Mouse (Mus musculus) ES-Bruce4 (cell line): ENCODE measurements around the gene Adig. TPM values are rescaled to one million over a fixed set of nuclear protein-coding genes. Genes with fewer than 3 reads are reported as not detected.

ENCODE experiments used
- H3K27ac ChIP-seq: 2 replicates; pipeline ENCODE4 v1.5.1; 2012; ENCODE audit warnings: low read length, inconsistent platforms; ENCODE audit not compliant: insufficient read depth
- H3K27me3 ChIP-seq: 2 replicates; pipeline ENCODE4 v1.6.1; 2012; ENCODE audit warnings: mild to moderate bottlenecking, low read length, inconsistent platforms; ENCODE audit not compliant: control insufficient read depth, poor library complexity, insufficient read depth, severe bottlenecking
- H3K36me3 ChIP-seq: 2 replicates; pipeline ENCODE4 v1.6.1; 2012; ENCODE audit warnings: inconsistent platforms, mild to moderate bottlenecking, low read length, moderate library complexity; ENCODE audit not compliant: control insufficient read depth, poor library complexity, insufficient read depth, severe bottlenecking
- H3K4me1 ChIP-seq: one replicate; pipeline ENCODE4 v1.8.1; 2011; ENCODE audit warnings: low read length; ENCODE audit not compliant: control insufficient read depth, insufficient read depth
- H3K4me3 ChIP-seq: 2 replicates; pipeline ENCODE4 v1.5.1; 2011; ENCODE audit warnings: low read depth, mild to moderate bottlenecking, low read length
- H3K9ac ChIP-seq: 2 replicates; pipeline ENCODE4 v1.6.1; 2012; ENCODE audit warnings: low read depth, mild to moderate bottlenecking, inconsistent platforms; ENCODE audit not compliant: poor library complexity, severe bottlenecking
- H3K9me3 ChIP-seq: replicated peaks from 2 replicates; pipeline ENCODE4 v1.6.1; 2012; ENCODE audit warnings: mild to moderate bottlenecking, low read length, inconsistent platforms; ENCODE audit not compliant: control insufficient read depth, poor library complexity, insufficient read depth, severe bottlenecking
- CTCF ChIP-seq: IDR thresholded peaks from one replicate; pipeline ENCODE4 v1.8.1; 2011; ENCODE audit warnings: low read depth, low read length
- EP300 ChIP-seq: IDR thresholded peaks from 2 replicates; pipeline ENCODE4 v1.6.1; 2011; ENCODE audit warnings: low read depth, low read length; ENCODE audit not compliant: insufficient read depth
- POLR2A ChIP-seq: IDR thresholded peaks from one replicate; pipeline ENCODE4 v1.8.1; 2011; ENCODE audit warnings: low read length; ENCODE audit not compliant: insufficient read depth
- polyA plus RNA-seq: library from polyadenylated mRNA; stranded (reverse); fragments of >200 nt; gene quantifications from 2 replicates; pipeline ENCODE4 v1.2.4, GENCODE M21; 2011; ENCODE audit warnings: low read depth; ENCODE audit not compliant: missing spikeins, insufficient read depth, insufficient read length

Adig gene
- polyA plus RNA-seq, 1 experiment = not detected

DNA sequence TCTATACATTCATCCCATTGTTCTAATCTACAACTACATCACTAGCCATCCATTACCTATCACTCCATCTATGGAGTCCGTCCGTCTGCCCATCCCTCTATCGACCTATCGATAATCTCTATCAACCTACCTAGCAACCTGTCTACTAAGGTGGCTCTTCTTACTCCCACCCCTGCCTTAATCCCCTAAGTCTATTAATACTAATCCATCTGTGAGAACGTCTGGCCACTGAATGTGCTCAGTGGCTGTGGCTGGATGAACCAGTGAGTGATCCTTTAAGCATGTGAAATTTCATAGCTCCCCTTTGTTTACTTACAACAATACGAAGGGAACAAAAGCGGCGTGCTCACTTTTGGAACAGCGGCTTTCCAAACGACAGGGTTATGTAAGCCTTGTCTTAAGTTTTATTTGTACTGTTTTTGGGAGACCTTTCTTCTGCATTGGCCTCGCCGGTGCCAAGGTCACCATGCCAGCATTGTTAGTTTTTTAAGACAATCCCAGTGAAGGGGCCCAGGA is 11.5 kb downstream of the Adig start:
- no peak overlapping the region for H3K4me3 ChIP-seq
- H3K27me3 ChIP-seq = no peaks in the 10 kb centered on the region
- no peaks in the 10 kb centered on the region for H3K4me1 ChIP-seq
- no peaks in the 10 kb centered on the region for H3K9me3 ChIP-seq
- H3K9ac ChIP-seq = no peak overlapping the region
- no peak for TF ChIP-seq CTCF
- TF ChIP-seq EP300 = no peak
- no peak for TF ChIP-seq POLR2A
- no peak overlapping the region for H3K27ac ChIP-seq
- no peaks in the 10 kb centered on the region for H3K36me3 ChIP-seq

DNA sequence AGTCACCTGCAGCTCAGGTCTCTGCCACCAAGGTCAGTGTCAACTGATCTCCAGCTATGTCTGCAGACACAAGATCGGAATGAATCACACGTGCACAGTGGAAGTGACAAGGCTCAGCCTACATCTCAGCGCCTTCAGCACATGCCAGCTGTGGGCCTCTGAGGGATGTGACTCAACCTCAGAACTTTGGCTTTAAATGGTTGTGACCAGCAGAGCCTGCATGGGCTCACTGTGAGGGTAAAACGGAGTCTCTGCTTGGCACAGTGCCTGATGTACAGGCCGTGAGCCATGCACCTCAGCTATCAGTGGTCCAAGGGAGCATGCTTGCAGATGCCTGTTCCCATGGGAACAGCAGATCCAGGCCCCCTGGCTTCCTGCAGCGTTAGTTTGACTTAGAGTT is 16.2 kb downstream of the Adig start:
- Histone ChIP-seq H3K4me3 (no peak overlapping the region), H3K9me3 (no peaks in the 10 kb centered on the region), H3K27me3 (no peaks in the 10 kb centered on the region), H3K4me1 (no peaks in the 10 kb centered on the region), H3K27ac (no peak overlapping the region), H3K9ac (no peak overlapping the region), H3K36me3 (no peaks in the 10 kb centered on the region)
- TF ChIP-seq EP300 (no peak), CTCF (no peak), POLR2A (no peak)

DNA sequence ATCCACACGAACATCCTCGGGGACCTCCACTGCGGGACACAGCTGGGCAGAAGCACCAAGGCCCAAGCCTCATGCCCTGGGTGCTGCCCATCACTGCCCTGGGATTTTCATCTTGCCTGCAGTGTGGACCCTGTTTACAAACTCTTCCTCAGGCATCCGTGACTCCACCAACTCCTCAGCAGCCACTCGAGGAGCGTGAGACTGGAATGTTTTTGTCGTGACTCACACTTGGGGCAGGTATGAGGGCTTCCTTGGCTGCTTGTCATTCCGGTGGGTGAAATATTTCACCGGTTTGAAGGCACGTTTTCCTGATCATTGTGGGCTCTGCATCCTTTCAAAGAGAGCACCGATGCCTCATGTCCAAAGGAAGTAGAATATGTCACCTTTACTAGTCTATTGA is 16.7 kb downstream of the Adig start:
- Histone ChIP-seq H3K9me3 (no peaks in the 10 kb centered on the region), H3K9ac (no peak overlapping the region), H3K4me1 (no peaks in the 10 kb centered on the region), H3K27ac (no peak overlapping the region), H3K27me3 (no peaks in the 10 kb centered on the region), H3K36me3 (no peaks in the 10 kb centered on the region), H3K4me3 (no peak overlapping the region)
- TF ChIP-seq POLR2A = no peak
- no peak for TF ChIP-seq EP300
- TF ChIP-seq CTCF = no peak

DNA sequence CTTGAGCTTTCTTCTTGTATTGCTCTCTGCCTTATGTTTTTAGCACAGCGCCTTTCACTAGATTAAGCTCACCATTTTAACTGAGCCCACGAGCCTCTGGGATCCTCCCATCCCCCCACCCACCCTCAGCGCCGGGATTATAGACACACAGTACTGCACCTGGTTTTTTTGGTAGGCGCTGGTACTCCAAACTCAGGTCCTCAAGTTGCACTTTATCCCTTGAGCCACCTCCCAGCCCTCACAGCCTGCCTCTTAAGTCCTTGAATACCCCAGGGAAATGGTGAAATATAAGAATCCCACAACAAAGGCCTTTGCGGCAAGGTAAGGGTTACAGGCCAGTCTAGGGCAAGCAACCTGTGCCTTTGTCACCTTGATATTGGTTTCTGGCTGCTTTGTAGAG is 17.4 kb downstream of the Adig start:
- Histone ChIP-seq H3K9me3 (no peaks in the 10 kb centered on the region), H3K27ac (no peak overlapping the region), H3K9ac (no peak overlapping the region), H3K36me3 (no peaks in the 10 kb centered on the region), H3K4me1 (no peaks in the 10 kb centered on the region), H3K4me3 (no peak overlapping the region), H3K27me3 (no peaks in the 10 kb centered on the region)
- TF ChIP-seq EP300 (no peak), CTCF (no peak), POLR2A (no peak)

DNA sequence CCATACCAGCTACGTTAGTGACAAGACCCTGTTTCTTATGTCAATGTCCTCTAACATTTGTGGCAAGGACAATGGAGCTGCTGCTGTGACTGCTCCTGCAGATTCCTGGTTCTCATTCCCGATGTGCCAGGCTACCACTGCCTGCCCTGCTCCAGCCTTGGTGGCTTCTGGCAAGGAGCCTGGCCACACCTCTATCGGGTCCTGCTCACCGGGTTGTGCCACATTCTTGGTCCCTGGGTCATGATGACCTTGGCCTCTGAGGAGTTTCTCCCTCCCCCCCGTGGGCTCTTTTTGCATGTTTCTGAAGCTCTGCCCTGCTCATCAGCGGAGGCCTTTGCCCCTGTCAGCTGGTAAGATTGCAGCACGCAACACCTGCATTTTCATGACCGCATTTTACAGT is 20.6 kb downstream of the Adig start:
- no peak for TF ChIP-seq POLR2A
- no peak for TF ChIP-seq EP300
- no peak for TF ChIP-seq CTCF
- no peaks in the 10 kb centered on the region for H3K4me1 ChIP-seq
- H3K9ac ChIP-seq = no peak overlapping the region
- no peaks in the 10 kb centered on the region for H3K27me3 ChIP-seq
- H3K9me3 ChIP-seq = no peaks in the 10 kb centered on the region
- H3K36me3 ChIP-seq = no peaks in the 10 kb centered on the region
- no peak overlapping the region for H3K4me3 ChIP-seq
- no peak overlapping the region for H3K27ac ChIP-seq

DNA sequence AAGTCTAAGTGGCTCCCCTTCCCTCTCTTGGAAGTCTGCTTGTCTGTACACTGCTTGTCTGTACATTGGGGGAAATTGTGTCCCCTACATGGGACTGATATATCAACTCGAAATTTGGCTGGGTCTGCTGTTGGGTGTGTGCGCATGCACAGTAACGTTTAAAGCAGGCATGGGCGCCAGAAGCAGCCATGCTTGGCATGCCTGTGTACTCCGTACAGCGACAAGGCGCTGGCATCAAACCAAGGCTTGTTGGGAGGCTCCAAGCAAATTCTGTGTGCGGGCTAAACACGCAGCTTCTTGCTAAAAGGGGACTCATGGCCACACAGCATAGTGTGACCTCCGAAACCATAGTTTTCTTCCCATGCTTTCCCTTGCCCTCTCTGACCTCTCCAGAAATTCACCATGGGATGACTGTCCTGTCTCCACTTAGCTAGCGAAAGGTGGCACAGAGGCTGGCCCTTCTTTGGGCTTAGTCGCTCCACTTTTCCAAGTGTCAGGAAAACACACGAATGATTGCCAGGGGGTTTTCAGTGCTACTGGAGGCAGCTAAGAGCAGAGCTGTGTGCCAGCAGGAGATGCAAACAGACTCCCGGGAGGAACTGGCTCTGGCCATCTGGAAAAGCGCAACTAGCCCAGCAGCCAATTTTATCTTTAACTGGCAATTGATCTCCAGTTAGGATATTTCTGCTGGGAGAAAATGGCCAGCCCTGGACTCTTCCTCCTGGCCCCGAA is 21.9 kb downstream of the Adig start:
- Histone ChIP-seq H3K36me3 (no peaks in the 10 kb centered on the region), H3K9me3 (no peaks in the 10 kb centered on the region), H3K27ac (no peak overlapping the region), H3K9ac (no peak overlapping the region), H3K27me3 (no peaks in the 10 kb centered on the region), H3K4me3 (no peak overlapping the region), H3K4me1 (no peaks in the 10 kb centered on the region)
- TF ChIP-seq POLR2A (no peak), CTCF (no peak), EP300 (no peak)
